Mouse (Mus musculus) embryo, embryonic 11.5 days (tissue): ENCODE results near the gene Serpinh1.
"Not testable (repeated sequence)": the region's sequence is repeated elsewhere in the genome, so short reads cannot be mapped to it uniquely, and the experiment has no call there.

ENCODE experiments used
- DNase-seq: peaks from one replicate; pipeline ENCODE4 v3.0.0-alpha.2; 2012; ENCODE audit warnings: low read depth, low spot score

The Serpinh1 gene

DNA sequence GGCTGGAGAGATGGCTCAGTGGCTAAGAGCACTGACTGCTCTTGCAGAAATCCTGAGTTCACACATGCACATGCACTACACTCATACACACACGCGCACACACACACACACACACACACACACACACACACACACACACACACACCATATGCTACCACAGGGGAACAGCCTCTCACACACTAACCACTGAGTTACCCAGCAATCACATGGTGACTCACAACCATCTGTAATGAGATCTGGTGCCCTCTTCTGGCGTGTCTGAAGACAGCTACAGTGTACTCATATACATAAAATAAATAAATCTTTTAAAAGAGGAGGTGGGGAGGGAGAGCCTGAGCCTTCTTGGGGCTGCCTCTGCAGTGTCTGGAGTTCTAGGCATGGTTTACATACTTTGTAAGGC lies 21.3 kb upstream of the Serpinh1 start:
- not testable (repeated sequence) for DNase-seq

DNA sequence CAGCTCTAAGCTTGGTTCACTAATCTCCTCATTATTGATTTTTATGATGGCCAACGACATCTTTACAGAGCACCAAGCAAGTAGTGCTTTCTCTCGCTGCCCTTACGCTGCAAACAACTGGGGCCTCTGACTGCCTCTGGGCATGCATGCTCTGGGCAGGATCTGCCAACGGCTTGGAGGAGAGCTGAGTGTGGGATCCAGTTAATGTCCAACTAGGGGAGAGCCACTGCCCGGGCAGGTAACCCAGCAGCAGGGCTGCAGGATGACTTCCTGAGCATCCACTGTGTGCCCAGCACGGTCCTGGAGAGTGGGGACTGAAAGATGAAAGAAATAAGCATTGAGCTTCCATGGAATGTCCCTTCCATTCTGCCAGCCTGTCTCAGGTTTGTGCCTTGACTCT lies 13.7 kb upstream of the Serpinh1 start:
- DNase-seq = no peak

DNA sequence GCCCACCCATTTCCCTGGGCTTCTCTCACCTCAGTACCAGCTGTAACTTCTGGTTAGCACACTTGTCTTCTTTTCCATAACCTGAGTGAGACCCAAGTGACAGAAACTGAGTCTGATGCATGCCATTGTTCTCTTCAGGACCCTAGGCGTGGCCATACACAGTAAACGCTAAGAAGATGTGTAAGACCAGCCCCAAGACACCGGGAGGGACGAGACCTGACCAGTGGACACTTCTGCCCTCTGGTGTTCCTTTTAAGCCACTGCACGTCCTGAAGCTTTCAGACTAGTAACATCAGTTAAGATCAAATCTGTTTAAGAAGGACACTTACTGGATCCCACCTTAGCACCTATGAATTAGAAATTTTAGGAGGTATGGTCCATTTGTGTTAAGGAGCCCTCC lies 12.0 kb upstream of the Serpinh1 start:
- no peak for DNase-seq

DNA sequence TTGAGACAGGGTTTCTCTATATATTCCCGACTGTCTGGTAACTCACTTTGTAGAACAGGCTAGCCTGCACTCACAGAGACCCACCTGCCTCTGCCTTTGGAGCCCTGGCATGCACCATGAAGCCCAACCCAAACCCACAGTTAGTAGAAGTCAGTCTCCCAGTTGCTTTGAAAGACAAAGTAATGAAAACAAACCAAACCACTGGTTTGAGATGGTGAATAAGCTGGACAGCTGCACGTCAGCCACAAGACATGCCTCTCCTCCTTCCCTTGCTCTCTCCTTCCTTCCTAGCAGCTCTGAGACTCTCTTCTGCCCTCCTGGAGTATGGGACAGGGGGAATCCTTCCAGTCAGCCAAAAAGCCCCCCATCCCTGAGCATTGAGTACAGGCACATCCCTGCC lies 9.1 kb upstream of the Serpinh1 start:
- no peak for DNase-seq

DNA sequence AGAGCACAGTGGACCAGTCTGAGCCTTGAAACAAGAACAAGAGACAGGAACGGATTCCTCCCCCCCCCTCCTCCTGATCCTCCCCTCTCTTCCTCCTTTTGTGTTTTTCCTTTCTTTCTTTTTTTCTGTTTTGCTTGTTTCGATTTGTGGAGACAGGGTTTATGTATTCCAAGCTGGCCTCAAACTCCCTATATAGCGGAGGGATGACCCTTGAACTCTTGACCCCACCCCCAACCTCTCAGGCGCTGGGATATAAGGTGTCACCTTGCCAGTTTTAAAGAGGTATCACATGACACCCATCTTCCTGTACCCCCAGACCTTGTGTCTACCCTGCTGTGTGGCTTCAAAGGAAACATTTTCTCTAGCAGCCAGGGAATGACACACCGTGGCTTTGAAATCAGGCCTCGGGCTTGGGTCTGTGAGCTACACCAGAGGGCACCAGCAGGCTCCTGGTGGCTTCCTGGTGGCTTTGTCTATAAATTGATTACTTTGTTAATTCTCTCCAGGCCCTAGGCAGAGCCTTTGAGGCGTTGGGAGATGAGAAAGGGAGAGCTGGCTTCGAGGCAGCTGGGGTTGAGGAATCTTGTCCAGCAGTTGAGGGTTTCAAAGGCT lies 7.9 kb upstream of the Serpinh1 start:
- no peak for DNase-seq

DNA sequence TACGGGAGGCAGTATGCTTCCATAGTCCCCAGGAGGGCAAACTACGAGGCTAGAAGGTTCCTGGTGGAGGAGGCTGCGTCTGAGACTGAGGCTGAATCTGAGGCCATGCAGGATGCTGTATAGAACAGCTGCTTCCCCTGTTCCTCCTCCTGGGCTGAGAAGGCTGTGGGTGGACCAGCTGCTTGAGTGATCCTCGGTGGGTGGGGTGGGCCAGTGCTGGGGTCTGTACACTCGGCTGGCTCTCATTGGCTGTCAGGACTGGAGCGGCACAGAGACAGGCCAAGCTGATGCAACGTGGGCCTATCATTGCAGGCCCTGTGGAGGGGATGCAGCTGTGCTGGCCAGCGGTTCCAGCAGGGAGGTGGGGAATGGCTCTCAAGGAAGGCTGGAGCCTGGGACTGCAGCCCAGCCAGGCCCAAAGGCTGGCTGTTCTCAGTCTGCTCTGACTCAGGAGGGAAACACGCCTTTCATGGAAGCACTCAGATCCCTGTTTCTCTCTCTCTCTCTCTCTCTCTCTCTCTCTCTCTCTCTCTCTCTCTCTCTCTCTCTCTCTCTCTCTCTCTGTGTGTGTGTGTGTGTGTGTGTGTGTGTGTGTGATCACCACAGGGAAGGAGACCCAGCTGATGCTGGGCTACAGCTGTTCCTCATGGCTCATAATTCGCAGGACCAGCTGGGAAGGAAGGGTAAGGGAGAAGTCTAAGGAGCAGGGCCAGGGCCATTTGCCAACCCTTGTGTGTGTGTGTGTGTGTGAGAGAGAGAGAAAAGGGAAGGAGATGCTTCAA lies 7.2 kb upstream of the Serpinh1 start:
- peak; percentile 87 for DNase-seq

DNA sequence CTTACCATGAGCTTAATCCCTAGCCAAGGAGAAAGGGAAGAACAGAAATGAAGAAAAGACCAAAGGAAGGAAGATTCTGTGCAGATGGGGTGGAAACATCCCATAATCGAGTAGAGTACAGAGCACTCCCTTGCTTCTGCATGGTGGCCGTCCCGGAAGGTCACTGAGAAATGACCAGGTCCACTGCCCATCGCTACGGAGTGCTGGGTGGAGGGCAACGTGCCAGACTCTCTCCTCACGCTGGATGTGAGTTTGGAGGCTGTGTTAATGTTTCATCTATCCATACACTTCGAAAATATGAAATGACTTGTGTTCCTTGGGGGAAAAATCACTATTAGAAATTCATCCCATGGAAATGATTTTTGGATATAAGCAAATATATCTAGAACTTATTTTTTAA lies 5.3 kb upstream of the Serpinh1 start:
- DNase-seq = no peak

DNA sequence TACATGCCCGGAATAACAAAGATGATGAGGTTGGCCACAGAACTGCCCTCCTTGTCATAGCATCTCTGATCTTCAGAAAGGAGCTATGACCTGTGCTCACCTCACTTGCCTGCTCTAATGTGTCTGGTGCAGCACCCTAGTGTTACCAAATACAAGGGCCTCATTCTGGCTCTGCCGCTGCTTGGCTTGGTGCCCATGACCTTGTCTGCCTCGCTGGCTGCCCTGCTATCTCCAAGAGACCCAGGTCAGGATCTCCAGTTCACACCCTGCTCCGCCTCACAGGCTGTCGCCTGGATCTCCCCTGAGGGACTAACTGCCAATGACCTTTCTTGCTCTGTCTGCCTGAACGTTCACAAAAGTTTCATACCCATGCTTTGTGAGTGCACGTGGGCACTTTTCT lies 4.2 kb upstream of the Serpinh1 start:
- DNase-seq = no peak

DNA sequence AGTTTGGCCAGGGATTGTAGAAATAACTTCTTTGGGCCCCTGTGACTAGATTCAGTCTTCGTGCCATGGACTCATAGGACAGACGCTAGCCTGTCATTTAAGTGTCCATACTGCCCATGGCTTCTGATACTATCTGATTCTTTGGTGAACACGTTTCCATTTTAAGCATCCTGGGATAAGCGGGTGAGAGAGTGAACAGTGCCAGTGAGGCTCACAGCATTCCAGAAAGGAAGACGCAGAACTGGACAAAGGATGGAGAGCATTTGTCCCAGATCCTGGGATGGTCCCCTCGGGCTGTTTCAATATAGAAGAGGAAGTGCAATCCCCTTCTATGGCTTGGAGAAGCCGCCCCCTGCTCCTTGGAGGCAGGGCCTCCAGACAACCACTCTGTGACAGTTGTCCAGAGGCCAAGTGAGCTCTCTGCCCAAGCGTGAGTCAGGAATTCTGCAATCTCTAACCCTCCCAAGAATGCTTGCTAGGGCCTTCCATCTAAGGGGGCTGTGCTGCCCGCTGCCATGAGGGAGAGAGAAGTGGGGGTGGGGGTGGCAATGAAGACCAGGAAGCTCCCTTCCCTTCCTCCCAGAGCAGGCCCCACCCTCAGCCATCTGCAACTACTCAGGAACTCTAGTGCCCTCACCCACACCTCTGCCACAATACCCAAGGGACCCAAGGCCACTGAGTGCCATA lies 3.3 kb upstream of the Serpinh1 start:
- DNase-seq = no peak

DNA sequence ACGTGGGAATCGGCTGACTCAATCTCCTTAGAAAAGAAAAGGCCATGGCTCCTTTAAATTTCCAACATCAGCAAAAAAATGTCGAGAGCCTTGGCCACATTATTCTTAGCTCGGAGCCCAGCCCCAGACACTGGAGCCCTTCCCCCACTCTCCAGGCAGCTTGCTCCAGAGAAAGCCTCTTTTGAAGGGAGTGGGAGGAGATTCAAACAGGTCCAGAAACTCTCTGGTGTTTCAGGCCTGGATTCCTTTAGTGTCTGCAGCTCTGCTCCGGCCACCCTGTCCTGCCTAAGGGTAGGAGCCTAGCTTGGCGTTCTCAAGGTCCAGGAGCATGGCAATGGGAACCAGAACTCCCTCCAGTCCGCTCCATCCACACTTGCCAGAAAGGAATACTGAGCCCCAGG lies 2.7 kb upstream of the Serpinh1 start:
- DNase-seq = peak; percentile 77

DNA sequence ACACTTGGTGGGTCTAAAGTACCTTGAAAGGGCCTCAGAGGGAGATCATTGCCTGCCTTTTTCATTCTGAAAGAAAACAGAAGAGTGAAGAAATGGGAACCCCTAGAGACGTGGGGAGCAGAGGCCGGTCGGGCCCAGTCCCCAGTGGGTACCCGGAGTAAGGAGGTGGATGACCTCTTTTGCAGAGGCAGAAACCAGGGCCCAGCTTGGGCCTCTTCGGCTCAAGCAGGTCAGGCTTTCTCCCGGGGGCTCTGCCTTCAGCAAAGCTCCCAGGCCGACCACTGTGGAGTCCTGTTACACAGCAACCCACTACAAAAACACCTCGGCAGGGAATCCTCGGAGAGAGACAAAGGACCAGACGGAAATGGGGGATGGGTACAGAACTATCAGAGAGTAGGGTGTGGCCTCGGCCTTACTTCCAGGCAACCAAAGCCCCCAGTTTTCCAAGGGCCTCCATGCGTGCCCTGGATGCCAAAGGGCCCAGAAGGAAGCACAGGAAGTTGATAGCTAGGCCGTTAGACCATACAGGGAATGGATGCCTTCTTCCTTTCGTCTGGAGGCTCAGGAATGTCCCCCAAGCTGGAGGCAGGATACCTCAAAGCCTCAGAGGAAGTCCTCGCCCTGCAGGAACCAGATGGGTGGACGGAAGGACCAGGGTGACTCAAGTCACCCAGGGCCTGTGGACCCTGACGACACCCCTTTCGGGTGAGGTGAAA lies 1.1 kb downstream of the Serpinh1 start:
- no peak for DNase-seq

DNA sequence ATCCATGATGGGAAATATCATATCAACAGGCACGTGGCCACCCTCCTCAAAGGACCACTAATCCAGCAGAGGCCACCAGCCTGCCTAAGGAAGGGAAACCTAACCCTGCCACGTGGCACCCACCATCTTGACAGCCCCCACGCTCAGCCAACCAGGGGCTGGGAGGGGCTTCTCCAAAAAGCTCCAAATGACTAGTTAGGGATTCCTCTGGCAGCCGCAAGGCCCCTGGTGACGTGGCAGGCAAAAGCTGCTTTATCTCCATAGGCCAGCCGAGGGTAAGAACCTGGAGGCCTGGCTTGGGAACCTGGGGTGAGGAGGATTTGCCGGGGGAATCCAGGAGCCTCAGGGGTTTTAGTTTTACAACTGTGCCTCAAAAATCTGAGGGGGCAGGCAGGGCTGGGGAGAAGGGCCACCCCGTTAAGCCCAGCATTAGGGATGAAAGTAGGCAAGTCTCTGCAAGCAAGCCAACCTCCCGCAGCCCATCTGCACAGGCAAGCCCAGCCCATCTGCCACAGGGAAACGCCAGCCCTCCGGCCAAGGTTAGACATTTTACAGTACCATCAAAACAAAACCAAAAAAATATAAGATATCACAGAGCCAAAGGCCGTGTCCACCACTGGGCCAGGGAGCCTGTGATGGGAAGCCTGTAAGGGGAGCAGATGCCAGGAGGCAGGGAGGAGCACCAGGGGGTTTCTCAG lies 1.8 kb downstream of the Serpinh1 start:
- DNase-seq = no peak

DNA sequence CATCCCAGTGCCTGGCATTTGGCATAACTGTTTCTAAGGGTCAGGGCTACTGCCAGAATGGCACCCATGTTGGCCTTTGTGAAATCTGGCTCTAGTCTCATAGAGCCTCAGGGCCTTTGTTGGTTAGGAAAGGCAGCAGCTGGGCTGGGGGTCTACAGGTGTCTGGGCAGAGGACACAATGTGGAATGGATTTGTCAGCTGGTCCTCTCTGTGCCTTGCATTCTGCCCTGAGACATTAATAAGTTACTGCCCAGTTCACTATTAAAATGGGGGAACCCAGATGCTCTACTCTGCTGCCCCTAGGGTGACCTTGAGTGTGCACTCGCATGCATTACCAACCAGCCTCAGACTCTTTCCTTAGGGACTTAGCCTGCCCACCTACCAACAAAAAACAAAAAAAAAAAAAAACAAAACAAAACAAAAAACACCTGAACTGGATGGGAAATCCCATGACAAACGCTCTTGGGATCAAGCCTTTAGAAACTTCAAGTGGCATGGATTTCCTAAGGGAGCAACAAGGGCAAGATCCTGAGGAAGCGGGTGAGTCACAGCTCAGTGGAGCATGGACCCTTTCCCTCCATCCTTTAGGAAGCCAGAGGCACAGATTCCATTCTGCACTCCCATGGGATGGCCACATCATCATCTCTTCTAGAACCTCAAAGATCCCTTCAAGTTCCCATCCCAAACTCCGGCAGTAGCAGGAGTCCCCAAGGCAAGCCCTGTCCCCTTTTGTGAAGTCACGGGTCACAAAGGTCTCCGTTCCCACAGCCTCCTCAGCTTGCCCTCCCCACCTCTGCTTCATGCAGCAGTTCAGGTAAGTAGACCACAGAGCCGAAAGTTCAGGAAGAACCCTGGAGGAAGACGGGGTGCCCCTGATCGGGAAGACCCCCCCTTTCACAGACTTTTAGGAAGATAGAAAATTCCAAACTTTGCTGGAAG lies 3.0 kb downstream of the Serpinh1 start:
- DNase-seq = no peak

DNA sequence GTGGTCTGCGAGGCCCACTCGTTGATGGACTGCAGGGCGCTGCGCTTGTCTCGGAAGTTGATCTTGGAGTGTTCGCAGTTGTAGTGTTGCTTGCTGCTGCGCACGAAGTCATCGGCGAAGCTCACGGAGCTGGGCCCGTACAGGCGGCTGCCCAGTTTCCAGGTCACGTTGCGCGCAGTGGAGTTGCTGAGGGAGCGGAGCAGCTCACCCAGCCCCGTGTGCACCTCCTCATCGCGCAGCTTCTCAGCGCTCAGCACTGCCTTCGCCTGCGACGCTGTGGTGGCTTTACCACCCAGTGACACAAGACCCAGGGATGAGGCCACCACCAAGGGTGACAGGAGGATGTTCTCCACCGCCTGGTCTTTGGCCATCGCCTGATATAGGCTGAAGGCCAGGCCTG lies 4.2 kb downstream of the Serpinh1 start:
- DNase-seq = no peak

DNA sequence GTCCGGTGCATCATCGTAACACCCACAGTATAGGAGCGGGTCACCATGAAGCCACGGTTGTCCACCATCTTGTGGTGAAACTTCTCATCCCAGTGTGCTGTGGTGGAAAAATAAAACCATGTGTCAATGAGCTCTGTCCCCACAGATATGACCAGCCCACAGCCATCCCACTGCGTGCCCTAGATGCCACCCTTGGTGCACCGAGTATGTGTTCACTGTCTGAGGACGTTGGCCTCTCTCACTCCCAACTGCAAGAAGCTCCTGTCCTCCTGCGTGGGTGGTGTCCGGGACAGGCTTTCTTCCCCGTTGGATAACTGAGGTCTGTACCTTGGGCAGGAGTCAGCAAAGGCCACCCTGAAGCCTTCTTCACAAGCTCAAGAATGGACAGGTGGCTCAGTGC lies 5.8 kb downstream of the Serpinh1 start:
- no peak for DNase-seq

DNA sequence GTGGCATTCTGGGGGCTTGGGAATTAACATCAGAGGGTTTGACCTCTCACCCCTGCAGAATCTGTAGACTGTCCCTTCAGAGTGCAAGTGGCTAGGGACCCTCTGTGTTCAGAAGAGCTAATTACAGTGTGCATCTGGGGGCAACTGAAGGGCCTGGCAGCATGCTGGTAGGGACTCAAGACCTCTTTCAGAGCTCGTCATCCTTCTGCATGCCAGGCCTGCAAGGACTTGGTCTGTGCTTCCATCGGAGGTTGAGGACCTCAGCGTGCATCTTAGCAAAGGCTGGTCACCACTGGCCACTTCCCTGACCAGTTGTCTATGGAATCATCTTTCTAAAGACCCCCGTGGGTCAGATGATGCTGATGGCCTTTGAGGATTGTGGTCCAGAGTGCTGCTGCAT lies 9.5 kb downstream of the Serpinh1 start:
- DNase-seq = no peak

DNA sequence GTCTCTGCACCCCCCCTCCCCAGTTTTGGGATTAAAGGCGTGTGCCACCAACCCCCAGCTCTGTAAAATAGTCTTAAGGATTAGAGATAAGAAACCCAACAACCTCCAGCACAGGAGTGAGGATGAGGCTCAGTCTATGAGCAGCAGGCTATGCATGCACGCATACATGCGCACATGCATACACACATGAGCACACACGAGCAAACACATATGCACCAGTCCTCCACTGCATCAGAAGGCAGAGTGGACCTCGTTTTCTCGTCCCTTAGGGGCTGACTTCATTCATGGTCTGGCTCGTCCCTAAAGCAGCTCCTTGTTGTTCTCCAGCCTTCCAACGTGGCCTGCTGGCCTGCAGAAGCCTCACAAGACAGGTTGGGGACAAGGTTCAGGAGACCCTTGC lies 12.3 kb downstream of the Serpinh1 start:
- DNase-seq = no peak

DNA sequence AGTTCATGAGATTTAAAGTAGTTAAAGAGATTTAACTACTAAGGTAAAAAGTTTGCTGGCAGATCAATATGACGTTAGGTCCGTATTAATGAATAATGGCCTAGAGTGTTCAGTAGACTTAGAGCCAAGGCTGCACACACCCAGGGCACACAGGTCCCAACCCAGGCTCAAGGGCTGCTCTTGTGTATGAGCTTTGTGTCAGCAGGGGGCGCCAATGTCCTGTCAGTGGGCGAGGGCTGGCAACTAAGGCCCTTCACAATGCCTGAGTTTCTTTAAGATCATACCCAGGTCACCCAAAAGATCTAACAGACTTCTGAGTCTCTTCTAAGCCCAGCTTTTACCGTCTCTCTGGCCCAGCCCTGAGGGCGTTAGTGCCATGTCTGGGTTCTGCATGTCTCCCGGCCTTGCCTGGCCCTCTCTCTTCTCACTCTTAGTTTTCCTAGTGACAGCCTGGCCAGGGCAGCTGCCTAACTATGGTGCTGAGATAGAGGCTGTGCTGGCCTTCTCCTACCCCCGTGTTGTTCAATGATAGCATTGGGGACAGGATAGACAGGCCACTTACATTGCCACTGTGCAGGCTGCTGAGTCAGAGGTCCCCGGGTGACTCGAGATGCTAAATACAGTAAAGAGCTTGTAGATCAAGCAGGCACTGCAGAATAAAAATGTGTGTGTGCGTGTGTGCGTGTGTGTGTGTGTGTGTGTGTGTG lies 20.1 kb downstream of the Serpinh1 start:
- DNase-seq = peak; percentile 82

DNA sequence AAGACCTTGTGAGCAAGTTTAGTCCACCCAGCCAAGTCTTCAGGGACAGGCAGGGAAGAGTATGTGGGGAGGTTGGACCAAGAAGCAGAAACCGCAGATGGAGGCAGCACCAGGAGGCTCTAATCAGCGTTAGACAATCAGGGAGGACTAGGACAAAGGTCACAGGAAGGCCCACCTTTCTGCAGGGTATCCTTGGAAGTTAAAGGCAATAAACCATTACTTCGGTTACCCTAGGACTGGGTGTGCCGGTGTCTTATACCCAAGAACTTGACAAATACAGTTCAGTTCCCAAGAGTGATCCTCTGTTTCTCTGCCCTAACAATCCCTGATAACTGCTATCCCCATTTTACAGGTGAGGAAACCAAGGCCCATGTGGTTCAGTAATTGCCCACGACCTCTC lies 23.0 kb downstream of the Serpinh1 start:
- DNase-seq = no peak

DNA sequence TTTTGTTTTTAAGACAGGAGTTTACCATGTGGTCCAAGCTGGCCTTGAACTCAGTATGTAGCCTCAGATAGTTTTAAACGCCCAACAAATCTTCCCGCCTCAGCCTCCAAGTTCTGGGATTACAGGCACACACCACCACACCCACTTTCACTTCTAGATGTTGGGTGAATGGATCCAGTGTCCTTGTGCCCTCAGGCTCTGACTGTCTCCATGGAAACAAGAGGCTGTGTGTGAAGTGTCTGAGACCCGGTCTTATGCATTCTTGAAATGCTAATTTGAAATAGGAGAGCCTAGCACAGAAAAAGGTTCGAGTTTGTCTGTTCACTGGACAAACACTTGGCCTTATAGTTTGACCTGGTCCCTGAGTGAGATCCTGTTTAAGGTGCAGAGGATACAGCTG lies 24.2 kb downstream of the Serpinh1 start:
- no peak for DNase-seq
